Mouse (Mus musculus) limb, embryonic 11.5 days (tissue): ENCODE data around the gene Scgb3a1. TPM values are rescaled to one million over a fixed set of nuclear protein-coding genes. Genes with fewer than 3 reads are reported as not detected.

Experiments
- ATAC-seq: fragments of 200-750 bp; cut with Nextera tagmentation; 2 replicates; pipeline ENCODE4 v1.8.0; 2017; ENCODE audit warnings: low read depth; ENCODE audit not compliant: insufficient number of reproducible peaks, low FRiP score, low TSS enrichment
- DNase-seq: peaks from one replicate; pipeline ENCODE4 v3.0.0-alpha.2; 2015; ENCODE audit warnings: low spot score
- H3K27ac ChIP-seq: fragments of 300-500 bp; sonication (generic); replicated peaks from 2 replicates; pipeline ENCODE4 v1.5.1; 2014; ENCODE audit warnings: low read depth, mild to moderate bottlenecking, low read length
- H3K27me3 ChIP-seq: fragments of 300-500 bp; sonication (generic); 2 replicates; pipeline ENCODE4 v1.6.1; 2014; ENCODE audit warnings: mild to moderate bottlenecking, low read length, mixed read lengths; ENCODE audit not compliant: control insufficient read depth, insufficient read depth
- H3K36me3 ChIP-seq: fragments of 300-500 bp; sonication (generic); 2 replicates; pipeline ENCODE4 v1.6.1; 2014; ENCODE audit warnings: mild to moderate bottlenecking, low read length, moderate library complexity, mixed read lengths; ENCODE audit not compliant: control insufficient read depth, insufficient read depth
- H3K4me1 ChIP-seq: fragments of 300-500 bp; sonication (generic); 2 replicates; pipeline ENCODE4 v1.6.1; 2014; ENCODE audit warnings: low read length, mixed read lengths; ENCODE audit not compliant: control insufficient read depth, insufficient read depth
- H3K4me2 ChIP-seq: fragments of 300-500 bp; sonication (generic); 2 replicates; pipeline ENCODE4 v1.6.1; 2014; ENCODE audit warnings: low read depth, mild to moderate bottlenecking, moderate library complexity; ENCODE audit not compliant: severe bottlenecking
- H3K4me3 ChIP-seq: fragments of 300-500 bp; sonication (generic); 2 replicates; pipeline ENCODE4 v1.5.1; 2014; ENCODE audit warnings: low read depth, low read length
- H3K9ac ChIP-seq: fragments of 300-500 bp; sonication (generic); 2 replicates; pipeline ENCODE4 v1.6.1; 2014; ENCODE audit warnings: mild to moderate bottlenecking, low read length
- H3K9me3 ChIP-seq: fragments of 300-500 bp; sonication (generic); 2 replicates; pipeline ENCODE4 v1.6.1; 2016; ENCODE audit warnings: low read length; ENCODE audit not compliant: control insufficient read depth
- WGBS: fragments of 180-500 bp; shearing (Covaris S2); extraction: QIAGEN DNeasy Blood & Tissue Kit; methylation state at CpG from one replicate; pipeline ENCODE4 v1.1.7; 2014; 5-methylcytosine and 5-hydroxymethylcytosine counted together
- polyA plus RNA-seq: library from polyadenylated mRNA; unstranded; fragments of >200 nt; fragmentation: Nextera tagmentation; extraction: Ambion mirVana; gene quantifications from 2 replicates; pipeline ENCODE4 v1.2.1, GENCODE M21; 2014

The Scgb3a1 gene
- polyA plus RNA-seq = not detected in 2 replicates

DNA sequence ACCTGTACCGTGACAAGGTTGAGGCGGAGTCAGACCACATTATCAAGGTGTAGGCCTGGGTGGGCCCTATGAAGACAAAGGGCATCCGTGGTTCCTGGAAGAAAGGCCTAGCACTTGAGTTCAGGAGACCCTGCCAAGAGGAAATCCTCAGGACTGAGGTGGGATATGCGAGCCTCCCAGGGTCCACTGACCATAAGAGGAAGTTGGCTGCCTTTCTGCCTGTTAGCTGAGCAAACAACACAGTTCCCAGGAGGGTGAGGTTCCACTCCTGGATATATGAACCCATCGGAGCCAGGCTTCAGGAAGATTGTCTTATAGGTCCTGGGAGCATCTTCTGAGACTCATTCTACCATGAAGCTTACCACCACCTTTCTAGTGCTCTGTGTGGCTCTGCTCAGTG, at the start of gene Scgb3a1:
Scgb3a1 (plus strand) TSS at position 301 of the 400 bp plus-strand sequence.
- Histone ChIP-seq H3K4me1 (no peaks in the 10 kb centered on the region), H3K9me3 (no peaks in the 10 kb centered on the region), H3K4me3 (no peak within 1 kb of the TSS), H3K9ac (no peak within 1 kb of the TSS), H3K27me3 (no peaks in the 10 kb centered on the region), H3K36me3 (no peaks in the 10 kb centered on the region), H3K27ac (no peak within 1 kb of the TSS), H3K4me2 (no peak within 1 kb of the TSS)
- WGBS = 80% methylated on average over 5 of the region's 5 CpGs
- ATAC-seq = no peak
- no peak for DNase-seq

DNA sequence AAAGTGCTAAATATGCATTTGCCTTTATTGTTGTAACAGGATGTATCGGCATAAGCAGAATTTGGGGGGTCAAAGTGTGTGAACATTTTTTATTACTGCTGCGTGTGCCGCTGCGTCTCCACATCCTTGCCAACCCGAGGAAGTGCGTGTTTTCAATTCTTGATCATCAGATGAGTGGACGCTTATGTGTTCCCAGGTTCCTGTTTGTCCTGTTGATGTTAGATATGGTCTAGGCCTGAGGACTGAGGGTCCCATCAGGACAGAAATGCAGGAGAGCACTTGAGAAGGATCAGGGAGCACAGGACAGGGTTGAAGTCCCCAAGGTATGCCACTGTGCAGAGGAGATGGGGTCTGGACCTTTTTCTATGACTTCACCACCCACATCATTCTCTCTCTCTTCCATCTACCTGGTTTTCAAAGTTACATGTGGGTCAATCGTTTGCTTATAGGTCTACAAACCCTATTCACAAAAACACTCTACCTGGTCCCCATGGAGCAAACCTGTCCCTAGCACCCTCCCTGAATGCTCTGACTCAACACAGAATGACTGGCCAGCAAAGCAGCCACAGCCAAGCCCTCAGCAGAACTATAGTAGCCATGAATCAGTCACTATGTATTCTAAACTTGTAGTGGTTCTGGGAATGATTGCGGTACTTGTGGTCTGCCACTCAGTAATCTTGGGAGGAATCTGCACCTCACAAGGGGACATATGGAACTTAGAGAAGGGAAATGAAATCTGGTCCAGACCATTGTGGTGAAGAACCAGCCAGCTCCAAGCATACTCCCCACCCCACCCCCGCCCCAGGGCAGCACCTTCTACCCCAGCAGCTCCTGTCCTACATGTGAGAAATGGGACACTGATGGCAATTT, 47.3 kb upstream of the Scgb3a1 start:
- no peak for ATAC-seq
- WGBS = 90% methylated on average over 10 of the region's 10 CpGs
- H3K9ac ChIP-seq = no peak overlapping the region
- H3K4me3 ChIP-seq = no peak overlapping the region
- H3K27ac ChIP-seq = no peak overlapping the region
- no peak for DNase-seq
- H3K36me3 ChIP-seq = no peaks in the 10 kb centered on the region
- H3K9me3 ChIP-seq = no peaks in the 10 kb centered on the region
- peaks cover 8% of the 10 kb centered on the region; the same call in 1 of the 2 replicates for H3K27me3 ChIP-seq
- H3K4me2 ChIP-seq = no peak overlapping the region
- no peaks in the 10 kb centered on the region for H3K4me1 ChIP-seq

DNA sequence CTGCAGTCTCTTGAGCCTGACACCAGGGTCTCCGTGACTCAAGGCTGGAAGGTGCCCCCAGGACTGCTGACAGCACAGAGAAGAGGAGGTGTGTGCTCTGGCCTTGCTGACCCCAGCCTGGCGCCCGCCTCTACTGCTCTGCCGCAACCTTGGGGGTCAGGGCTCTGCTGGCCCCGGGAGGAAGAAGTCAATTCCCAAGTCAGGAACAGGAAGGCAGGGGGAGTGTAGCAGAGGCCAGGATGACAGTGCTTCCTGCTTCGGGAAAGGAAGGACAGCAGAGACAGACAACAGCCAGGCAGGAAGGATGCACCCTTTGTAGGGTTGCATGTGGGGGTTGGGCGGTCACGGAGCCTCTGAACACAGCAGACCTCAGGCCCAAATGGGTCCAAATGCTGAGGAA, 44.9 kb upstream of the Scgb3a1 start:
- no peak for DNase-seq
- H3K27ac ChIP-seq = no peak overlapping the region
- H3K4me2 ChIP-seq = no peak overlapping the region
- 80% methylated on average over 8 of the region's 8 CpGs for WGBS
- no peak overlapping the region for H3K4me3 ChIP-seq
- H3K27me3 ChIP-seq = no peaks in the 10 kb centered on the region
- H3K4me1 ChIP-seq = no peaks in the 10 kb centered on the region
- no peaks in the 10 kb centered on the region for H3K36me3 ChIP-seq
- ATAC-seq = no peak
- no peak overlapping the region for H3K9ac ChIP-seq
- no peaks in the 10 kb centered on the region for H3K9me3 ChIP-seq

DNA sequence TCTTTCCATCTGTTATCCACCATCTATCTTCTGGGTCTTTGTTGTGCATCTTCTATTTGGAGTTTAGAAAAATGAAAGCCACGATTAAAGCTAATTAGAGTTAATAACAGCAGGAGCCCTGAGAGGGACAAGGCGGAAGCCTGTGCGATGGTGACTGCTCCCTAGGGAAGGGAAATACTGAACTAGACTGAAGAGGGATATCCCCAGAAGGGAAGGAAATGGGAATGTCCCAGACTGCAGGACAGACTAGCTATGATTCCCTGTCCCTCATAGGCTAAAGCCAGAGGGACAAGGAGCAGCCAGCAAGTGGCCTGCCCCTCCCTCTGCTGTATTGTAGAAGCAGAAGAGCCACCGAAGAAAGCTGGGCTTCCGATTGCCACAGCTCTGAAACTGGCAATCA, 41.5 kb upstream of the Scgb3a1 start:
- no peaks in the 10 kb centered on the region for H3K4me1 ChIP-seq
- DNase-seq = no peak
- no peaks in the 10 kb centered on the region for H3K36me3 ChIP-seq
- H3K4me3 ChIP-seq = no peak overlapping the region
- H3K27ac ChIP-seq = no peak overlapping the region
- H3K9me3 ChIP-seq = no peaks in the 10 kb centered on the region
- no peak for ATAC-seq
- WGBS = 83% methylated on average over 5 of the region's 5 CpGs
- no peaks in the 10 kb centered on the region for H3K27me3 ChIP-seq
- no peak overlapping the region for H3K9ac ChIP-seq
- no peak overlapping the region for H3K4me2 ChIP-seq

DNA sequence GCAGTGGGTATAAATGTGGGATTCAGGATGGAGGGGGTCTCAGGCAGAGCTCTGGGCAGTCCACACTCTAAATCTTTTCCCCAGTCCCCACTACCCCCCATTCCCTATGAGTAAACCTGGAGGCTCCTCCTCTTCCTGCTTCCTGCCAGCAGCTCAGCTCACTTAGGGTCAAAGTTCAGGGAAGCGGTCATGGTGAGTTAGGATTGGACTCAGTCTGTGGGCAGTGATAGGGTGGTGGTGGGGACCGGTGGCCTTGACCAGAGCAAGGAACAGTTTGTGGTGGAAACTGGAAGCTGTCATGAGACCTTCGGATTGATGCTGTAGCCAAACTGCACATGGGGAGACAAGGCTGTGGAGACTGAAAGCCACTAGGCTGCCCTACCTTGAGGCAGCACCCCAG, 39.3 kb upstream of the Scgb3a1 start:
- 81% methylated on average over 3 of the region's 3 CpGs for WGBS
- H3K36me3 ChIP-seq = no peaks in the 10 kb centered on the region
- no peak overlapping the region for H3K4me2 ChIP-seq
- H3K9ac ChIP-seq = no peak overlapping the region
- no peak overlapping the region for H3K27ac ChIP-seq
- H3K4me3 ChIP-seq = no peak overlapping the region
- no peaks in the 10 kb centered on the region for H3K27me3 ChIP-seq
- no peak for ATAC-seq
- H3K9me3 ChIP-seq = no peaks in the 10 kb centered on the region
- no peak for DNase-seq
- H3K4me1 ChIP-seq = no peaks in the 10 kb centered on the region

DNA sequence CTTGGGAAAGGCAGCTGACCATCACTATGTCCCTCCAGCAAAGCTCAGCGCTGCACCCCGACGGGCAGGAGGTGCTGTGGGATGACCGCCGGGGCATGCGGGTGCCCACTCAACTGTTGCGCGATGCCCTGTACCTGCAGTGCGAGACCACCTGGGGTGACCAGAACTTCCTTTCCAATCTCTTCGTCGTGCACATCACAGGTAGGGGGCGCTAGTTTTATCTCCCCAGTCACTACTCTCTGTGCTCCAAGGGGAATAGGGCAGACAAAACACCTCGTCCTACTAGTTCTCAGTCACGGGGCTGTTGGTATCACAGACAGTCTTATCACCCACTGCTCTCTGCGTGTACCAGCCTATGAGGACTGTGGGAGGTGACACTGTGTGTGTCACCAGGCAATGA, 37.5 kb upstream of the Scgb3a1 start:
- Histone ChIP-seq H3K4me3 (no peak overlapping the region), H3K9ac (no peak overlapping the region), H3K27me3 (no peaks in the 10 kb centered on the region; the same call in 1 of the 2 replicates), H3K4me2 (no peak overlapping the region), H3K9me3 (no peaks in the 10 kb centered on the region), H3K4me1 (no peaks in the 10 kb centered on the region), H3K36me3 (no peaks in the 10 kb centered on the region), H3K27ac (no peak overlapping the region)
- DNase-seq (no peak), ATAC-seq (no peak)
- WGBS = 58% methylated on average over 15 of the region's 15 CpGs

DNA sequence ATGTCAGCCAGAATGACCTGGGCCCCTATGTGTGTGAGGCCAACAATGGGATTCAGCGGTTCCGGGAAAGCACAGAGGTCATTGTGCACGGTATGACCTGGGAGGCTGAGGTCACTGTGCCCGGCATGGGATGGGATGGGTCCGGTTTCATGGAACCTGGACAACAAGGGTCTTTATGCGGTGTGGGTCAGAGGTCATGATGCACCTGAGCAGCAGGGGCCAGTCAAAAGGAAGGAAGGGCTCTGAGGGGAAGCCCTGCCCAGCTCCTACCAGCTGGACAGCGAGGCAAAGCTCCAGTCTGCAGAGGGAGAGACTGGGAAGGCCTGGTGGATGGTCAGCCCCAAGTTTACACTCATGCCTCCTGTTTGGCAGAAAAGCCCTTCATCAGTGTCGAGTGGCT, 36.7 kb upstream of the Scgb3a1 start:
- Histone ChIP-seq H3K9ac (no peak overlapping the region), H3K27me3 (no peaks in the 10 kb centered on the region; the same call in 1 of the 2 replicates), H3K4me3 (no peak overlapping the region), H3K27ac (no peak overlapping the region), H3K9me3 (no peaks in the 10 kb centered on the region), H3K4me2 (no peak overlapping the region), H3K4me1 (no peaks in the 10 kb centered on the region), H3K36me3 (no peaks in the 10 kb centered on the region)
- ATAC-seq (no peak), DNase-seq (no peak)
- WGBS = 78% methylated on average over 8 of the region's 8 CpGs

DNA sequence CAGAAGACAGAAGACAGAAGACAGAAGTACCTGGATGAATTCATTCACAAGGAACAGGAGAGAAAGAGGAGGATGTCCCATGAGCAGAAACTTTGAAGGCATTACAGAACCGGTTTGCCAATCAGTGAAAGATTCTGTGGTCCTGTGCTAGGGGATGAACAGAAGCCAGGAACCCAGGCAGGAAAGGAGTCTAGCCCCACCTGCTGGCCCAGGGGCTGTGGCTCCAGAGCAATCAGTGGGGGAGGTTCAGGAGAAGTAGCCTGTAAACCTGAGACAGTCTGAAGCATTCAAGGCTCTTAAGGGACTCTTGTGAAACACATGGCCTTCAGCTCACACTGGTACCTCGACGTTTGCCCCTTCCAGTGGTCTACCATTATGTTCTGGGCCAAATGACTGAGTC, 32.3 kb upstream of the Scgb3a1 start:
- ATAC-seq = no peak
- H3K27ac ChIP-seq = no peak overlapping the region
- H3K4me1 ChIP-seq = no peaks in the 10 kb centered on the region
- no peak overlapping the region for H3K4me2 ChIP-seq
- H3K9ac ChIP-seq = no peak overlapping the region
- no peak for DNase-seq
- H3K4me3 ChIP-seq = no peak overlapping the region
- WGBS = 24% methylated on average over 3 of the region's 3 CpGs
- H3K36me3 ChIP-seq = no peaks in the 10 kb centered on the region
- H3K9me3 ChIP-seq = no peaks in the 10 kb centered on the region
- H3K27me3 ChIP-seq = peaks cover 32% of the 10 kb centered on the region
